Mouse (Mus musculus): ENCODE data around the gene Tenm2.

DNA sequence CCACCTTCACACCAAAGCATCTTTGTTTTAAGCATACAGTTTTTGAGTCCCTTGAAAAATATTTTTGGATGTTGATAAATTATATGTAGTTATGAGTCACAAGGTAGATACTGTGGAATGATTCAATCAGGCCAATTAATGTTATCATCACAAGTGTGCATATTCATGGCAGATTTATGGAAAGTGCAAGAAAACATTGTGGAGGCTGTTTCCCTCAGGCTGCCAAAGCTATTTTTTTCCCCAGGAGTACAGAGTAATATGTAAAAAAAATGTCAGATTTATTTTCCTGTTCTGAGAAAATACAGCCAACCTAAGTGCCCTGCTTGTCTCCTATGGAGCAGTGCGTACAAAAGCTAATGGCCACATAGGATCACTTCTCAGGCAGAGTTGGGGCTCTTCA is 882.5 kb downstream of the Tenm2 start:
- TF ChIP-seq POLR2A (IDR thresholded peaks at IDR 0.05; ENCODE audit: borderline replicate concordance, control insufficient read depth, low read depth, low read length) = no peak
- no peak for TF ChIP-seq CTCF (IDR thresholded peaks at IDR 0.05; ENCODE audit: control insufficient read depth, insufficient read depth, low read length)

All from bone marrow, adult 2 months (tissue).